Mouse (Mus musculus) thymus, postnatal 14 days (tissue): ENCODE measurements around the gene Ifitm2.

Experiments used
- DNase-seq: peaks from one replicate; pipeline ENCODE4 v3.0.0; 2021

Gene Ifitm2

DNA sequence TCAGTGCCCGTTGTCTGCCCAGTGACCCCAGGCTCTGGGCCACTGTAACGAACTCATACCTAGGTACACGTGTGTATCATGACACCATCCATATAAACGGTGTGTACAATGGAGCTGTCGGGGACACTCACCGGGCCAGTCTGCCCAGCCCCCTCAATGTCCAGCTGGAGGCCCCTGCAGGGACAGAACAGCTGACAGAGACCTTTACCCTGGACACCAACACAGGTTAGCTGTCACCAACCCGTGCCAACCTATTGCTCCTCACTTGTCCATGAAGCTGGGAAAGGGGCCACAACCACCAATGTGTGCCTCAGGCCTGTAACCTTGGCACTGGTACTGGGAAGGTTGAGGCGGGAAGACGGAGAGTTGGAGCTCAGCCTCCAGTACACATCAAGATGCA lies 13.4 kb downstream of the Ifitm2 start:
- DNase-seq = peak; percentile 25

GRCm38 (mm10) chr7:140941222-140942051 lies 14.3 kb downstream of the Ifitm2 start, which contains the start of gene Pgghg:
Pgghg (plus strand) TSS chr7:140941391.
- peak; percentile 83 for DNase-seq

DNA sequence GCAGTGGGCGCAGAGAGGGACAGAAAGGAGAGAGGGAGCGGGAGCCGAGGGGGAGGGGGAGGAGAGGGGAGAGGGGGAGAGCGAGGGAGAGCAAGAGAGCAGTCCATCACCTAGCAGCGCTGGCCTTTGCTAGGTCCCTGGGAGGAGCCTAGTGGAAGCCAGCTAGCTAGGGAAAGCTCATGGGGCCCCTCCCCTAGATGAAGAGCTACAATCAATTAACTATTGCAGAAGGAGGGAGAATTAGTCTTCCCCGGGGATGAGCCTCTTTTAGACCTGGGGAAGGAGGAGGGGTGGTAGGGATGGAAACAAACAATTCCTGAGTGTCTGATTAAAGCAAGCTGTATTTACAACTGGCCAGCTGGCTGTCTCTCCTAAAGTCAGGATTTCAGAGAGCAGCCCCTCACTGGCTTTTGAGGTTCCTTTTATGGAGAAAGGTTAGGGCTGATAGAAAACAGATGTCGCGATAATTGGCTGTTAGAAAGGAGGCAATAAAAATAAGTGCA lies 16.1 kb downstream of the Ifitm2 start:
- DNase-seq = no peak

DNA sequence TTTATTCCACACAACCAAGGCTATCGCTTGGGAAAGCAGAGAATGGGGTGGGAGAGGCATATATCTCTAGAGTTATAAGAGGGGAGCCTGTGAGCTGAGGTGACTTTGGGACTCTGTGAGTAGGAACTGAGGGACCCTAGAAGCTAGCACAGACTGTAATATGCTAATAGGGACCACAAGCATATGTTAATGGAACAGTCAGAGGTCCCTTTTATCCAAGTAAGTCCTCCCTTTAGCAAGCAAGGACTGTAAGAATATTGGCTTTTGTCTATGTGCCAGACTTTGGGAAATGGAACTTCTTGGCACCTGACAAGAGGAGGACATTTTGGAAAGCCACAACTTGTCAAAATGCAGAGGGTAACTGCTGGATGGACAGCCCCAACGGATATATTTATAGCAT lies 16.9 kb downstream of the Ifitm2 start:
- DNase-seq = no peak

DNA sequence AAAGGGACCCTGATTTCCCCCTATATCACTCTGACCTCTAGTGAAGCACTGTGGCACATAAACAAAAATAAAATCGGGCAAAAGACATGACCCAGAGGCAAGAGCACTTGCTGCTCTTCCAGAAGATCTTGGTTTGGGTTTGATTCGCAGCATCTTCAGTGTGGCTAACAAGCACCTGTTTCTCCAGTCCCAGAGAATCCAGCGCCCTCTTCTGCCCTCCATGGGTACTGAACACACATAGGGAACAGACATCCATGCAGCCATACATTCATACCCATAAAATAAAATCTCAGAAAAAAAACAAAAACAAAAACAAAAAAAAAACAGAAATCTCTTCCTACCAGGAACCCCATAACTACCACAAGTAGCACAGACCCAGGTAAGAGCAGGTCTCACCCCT lies 17.4 kb downstream of the Ifitm2 start:
- DNase-seq = peak; percentile 38

DNA sequence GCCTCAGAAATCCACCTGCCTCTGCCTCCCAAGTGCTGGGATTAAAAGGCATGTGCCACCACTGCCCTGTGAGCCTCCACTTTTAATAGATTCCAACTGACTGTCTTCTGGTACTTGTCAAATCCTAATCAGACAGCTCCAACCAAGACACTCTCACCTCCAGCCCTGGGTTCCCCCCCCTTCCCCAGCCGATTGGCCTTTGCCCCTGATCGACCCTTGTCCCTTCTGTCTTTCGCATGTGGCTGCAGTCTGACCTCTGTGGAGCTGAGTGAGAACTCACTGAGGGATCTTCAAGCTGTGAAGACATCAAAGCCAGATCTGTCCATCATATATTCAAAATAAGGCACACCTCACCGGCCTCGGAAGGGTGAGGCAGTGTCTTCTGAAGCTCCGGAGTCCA lies 28.6 kb downstream of the Ifitm2 start:
- no peak for DNase-seq

- DNase-seq = no peak
Measured at GRCm38 (mm10) chr7:140923070-140923775, 32.6 kb downstream of the Ifitm2 start.

- DNase-seq = no peak
Measured at GRCm38 (mm10) chr7:140922398-140923069, 33.3 kb downstream of the Ifitm2 start.

- DNase-seq = no peak
Measured at GRCm38 (mm10) chr7:140921225-140921975, 34.4 kb downstream of the Ifitm2 start.

GRCm38 (mm10) chr7:140920418-140921029 lies 35.3 kb downstream of the Ifitm2 start, which contains the start of gene Nlrp6:
Nlrp6 (plus strand) TSS chr7:140920902.
- DNase-seq = no peak

GRCm38 (mm10) chr7:140919911-140920310 lies 35.9 kb downstream of the Ifitm2 start:
- no peak for DNase-seq

DNA sequence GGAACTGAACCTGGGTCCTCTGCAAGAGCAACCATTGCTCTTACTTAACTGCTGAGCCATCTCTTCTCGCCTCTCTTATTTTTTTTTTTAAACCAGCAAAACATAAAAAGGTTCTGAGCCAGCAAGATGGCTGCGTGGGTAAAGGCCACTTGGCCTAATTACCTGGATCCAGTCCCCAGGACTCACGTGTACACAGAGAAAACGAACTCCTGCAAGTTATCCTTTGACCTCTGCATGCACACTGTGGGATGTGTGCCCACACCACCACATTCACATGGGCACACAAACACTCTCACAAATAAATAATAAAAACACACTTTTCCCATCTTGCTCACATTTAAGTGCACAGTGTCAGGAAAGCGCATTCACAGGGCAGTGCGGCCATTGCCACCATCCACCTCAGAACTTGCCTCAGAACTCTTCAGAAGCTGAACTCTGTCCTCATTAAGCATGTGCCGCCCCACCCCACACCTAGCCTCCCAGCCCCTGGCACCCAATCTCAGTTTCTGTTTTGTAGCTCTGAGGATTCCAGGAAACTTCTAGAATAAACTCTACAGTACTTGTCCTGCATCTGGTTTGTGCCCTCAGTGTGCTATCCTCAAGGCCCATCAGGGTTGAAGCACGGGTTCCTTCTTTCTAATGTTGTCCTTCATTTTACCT lies 41.6 kb downstream of the Ifitm2 start:
- no peak for DNase-seq

DNA sequence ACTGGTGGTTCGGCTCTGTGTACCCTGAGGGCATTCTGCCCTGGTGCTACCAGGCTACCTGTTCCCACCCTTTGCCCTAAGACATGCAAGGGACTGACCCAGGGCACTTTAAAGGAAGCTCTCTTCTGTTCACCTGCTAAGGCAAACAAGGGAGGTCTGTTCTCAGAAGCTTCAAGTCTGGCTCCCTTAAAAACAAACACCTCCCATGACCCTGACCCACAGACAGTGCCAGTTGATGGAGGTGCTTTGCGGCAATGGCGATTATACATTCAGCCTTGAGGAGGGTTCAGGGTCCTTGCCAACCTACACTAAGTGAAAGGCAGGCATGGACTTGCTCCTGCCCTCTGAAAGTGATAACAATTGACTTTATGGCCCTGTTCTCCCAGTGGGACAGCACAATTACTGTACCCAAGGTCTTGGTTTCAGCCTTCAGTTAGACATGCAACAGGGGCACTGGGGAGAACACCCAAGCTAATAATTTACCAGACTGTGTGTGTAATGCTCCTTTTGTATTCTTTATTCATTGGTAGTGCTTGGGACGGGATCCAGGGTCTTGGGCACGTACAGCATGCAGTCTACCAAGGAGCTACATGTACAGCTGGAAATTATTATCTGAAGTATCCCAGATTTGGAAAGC lies 42.8 kb downstream of the Ifitm2 start:
- no peak for DNase-seq

- DNase-seq = no peak
Measured at GRCm38 (mm10) chr7:140912293-140912692, 43.5 kb downstream of the Ifitm2 start.

DNA sequence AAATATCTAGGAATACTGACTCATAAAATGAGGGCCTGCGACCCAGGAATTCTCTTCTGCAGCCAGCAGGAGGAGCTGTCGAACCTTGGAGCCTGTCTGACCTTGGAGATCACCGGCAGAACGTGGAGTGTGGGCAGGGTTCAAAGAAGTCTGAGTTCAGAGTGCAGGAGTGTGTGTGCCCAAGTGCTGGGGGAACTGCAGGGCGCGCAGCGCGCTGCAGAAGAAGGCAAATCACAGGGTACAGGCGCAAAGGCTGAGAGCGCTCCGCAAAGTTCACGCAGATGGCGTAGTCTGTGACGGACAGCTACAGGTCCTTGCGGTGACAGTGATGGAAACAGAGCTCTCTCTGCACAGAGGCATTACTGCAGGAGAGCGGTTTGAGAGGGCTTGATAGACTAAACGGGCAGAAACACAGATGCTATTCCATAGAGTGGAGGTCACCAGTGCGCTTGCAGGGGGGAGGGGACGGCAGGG lies 47.1 kb downstream of the Ifitm2 start:
- DNase-seq = peak; percentile 82

GRCm38 (mm10) chr7:140908181-140908580 lies 47.6 kb downstream of the Ifitm2 start:
- DNase-seq = no peak

DNA sequence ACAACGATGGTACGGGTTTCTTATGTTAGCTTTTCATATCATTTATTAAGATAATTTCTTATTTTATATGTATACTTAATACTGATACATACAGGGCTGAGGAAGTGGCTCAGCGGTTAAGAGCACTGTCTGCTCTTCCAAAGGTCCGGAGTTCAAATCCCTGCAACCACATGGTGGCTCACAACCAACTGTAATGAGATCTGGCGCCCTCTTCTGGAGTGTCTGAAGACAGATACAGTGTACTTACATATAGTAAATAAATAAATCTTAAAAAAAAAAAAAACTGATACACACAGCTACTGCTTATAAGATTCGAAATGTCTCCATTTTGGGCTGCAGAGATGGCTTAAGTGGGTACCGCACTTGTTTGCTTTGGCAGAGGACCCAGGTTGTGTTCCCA lies 48.1 kb downstream of the Ifitm2 start:
- no peak for DNase-seq

- no peak for DNase-seq
Measured at GRCm38 (mm10) chr7:140907131-140907530, 48.7 kb downstream of the Ifitm2 start.

GRCm38 (mm10) chr7:140905642-140906081 lies 50.1 kb downstream of the Ifitm2 start:
- no peak for DNase-seq
